Mouse (Mus musculus) T-cell, adult 66 days (primary cell): ENCODE measurements around the gene Zmynd19. TPM values are rescaled to one million over a fixed set of nuclear protein-coding genes. Genes with fewer than 3 reads are reported as not detected.

Experiments used
- total RNA-seq, 2 experiments: library from RNA; stranded (reverse); gene quantifications; 3 replicates in 1 of 2; 4 replicates in 1 of 2; pipeline ENCODE4 v1.2.4; 2023

Zmynd19 gene
- total RNA-seq, result 10 to 100 TPM; 20.5 to 26.3 TPM

GRCm38 (mm10) chr2:24949421-24950188 lies at the start of gene Zmynd19:
Gene Zmynd19, plus strand, starts transcription at chr2:24949792.

GRCm38 (mm10) chr2:24918930-24919838 lies 30.4 kb upstream of the Zmynd19 start, which contains the start of gene Ehmt1:
Gene Ehmt1, minus strand, starts transcription at chr2:24919614.

GRCm38 (mm10) chr2:24935057-24935796 lies 14.4 kb upstream of the Zmynd19 start, which contains the start of gene Arrdc1:
Gene Arrdc1, minus strand, starts transcription at chr2:24935252.

GRCm38 (mm10) chr2:24962304-24963000 lies 12.9 kb downstream of the Zmynd19 start, which contains the start of gene Dph7:
Gene Dph7, plus strand, starts transcription at chr2:24962400.

GRCm38 (mm10) chr2:24974906-24975703 lies 25.5 kb downstream of the Zmynd19 start, which contains the start of gene Mrpl41:
Gene Mrpl41, minus strand, starts transcription at chr2:24975098.

GRCm38 (mm10) chr2:24975704-24976297 lies 26.2 kb downstream of the Zmynd19 start, which contains the start of gene Pnpla7:
Gene Pnpla7, plus strand, starts transcription at chr2:24976033.

Other genes starting within 250 kb of the Zmynd19 start
- under 1 TPM in 1 of 2 experiments, not detected in 1; 0.30 TPM for gene Cacna1b, start 186.6 kb upstream of the Zmynd19 start, total RNA-seq
- 100 to 1,000 TPM; 132 to 145 TPM for gene Ehmt1, start 30.2 kb upstream of the Zmynd19 start, total RNA-seq
- gene Arrdc1, start 14.5 kb upstream of the Zmynd19 start, total RNA-seq, result 100 to 1,000 TPM; 136 to 155 TPM
- 10 to 100 TPM; 17.4 to 20.0 TPM for gene Dph7, start 12.6 kb downstream of the Zmynd19 start, total RNA-seq
- 10 to 100 TPM; 25.7 to 26.7 TPM for gene Mrpl41, start 25.3 kb downstream of the Zmynd19 start, total RNA-seq
- gene Pnpla7, start 26.2 kb downstream of the Zmynd19 start, total RNA-seq, result 100 to 1,000 TPM; 165 to 168 TPM
- 10 to 100 TPM; 26.3 to 27.9 TPM for gene Nsmf, start 104.6 kb downstream of the Zmynd19 start, total RNA-seq
- gene Entpd8, start 130.5 kb downstream of the Zmynd19 start, total RNA-seq, result not detected
- gene Noxa1, start 145.4 kb downstream of the Zmynd19 start, total RNA-seq, result under 1 TPM; 0.35 to 0.71 TPM
- 1 to 10 TPM; 2.8 to 5.0 TPM for gene Nrarp, start 231.0 kb downstream of the Zmynd19 start, total RNA-seq
- gene Tor4a, start 247.1 kb downstream of the Zmynd19 start, total RNA-seq, result 10 to 100 TPM; 35.7 to 39.1 TPM